Mouse (Mus musculus) liver, adult 2 months (tissue): ENCODE results near the gene Fabp1.

ENCODE experiments used
- CTCF ChIP-seq: fragments of 200-500 bp; IDR thresholded peaks from 2 replicates; pipeline ENCODE4 v1.5.1; 2011; ENCODE audit warnings: low read depth, low read length, control low read depth
- POLR2A ChIP-seq: fragments of 200-500 bp; IDR thresholded peaks from 2 replicates; pipeline ENCODE4 v1.6.1; 2011; ENCODE audit warnings: low read length, control low read depth; ENCODE audit not compliant: insufficient read depth; ENCODE audit errors: extremely low read depth

GRCm38 (mm10) chr6:71235121-71235520 is 35.5 kb downstream of the Fabp1 start:
- TF ChIP-seq CTCF (0 out of 2 replicates have a peak, but pooled peaks have one; percentile 25), POLR2A (no peak)
